Mouse (Mus musculus): ENCODE data around the gene Trdmt1.

GRCm38 (mm10) chr2:13574801-13575150, 30.3 kb upstream of the Trdmt1 start:
- no peak for TF ChIP-seq CTCF (IDR thresholded peaks at IDR 0.05; ENCODE audit: low read depth, low read length)
- no peak for TF ChIP-seq POLR2A (IDR thresholded peaks at IDR 0.05; ENCODE audit: extremely low read depth, insufficient read depth, low read length)

All from liver, adult 2 months (tissue).